Mouse (Mus musculus) myocyte (in vitro differentiated cells): Measurements from ENCODE around the gene Ccdc88b. TPM values are rescaled to one million over a fixed set of nuclear protein-coding genes. Genes with fewer than 3 reads are reported as not detected.

ENCODE experiments used
- H3K27me3 ChIP-seq: one replicate; pipeline ENCODE4 v1.6.1; 2011; ENCODE audit not compliant: control insufficient read depth, insufficient read depth, insufficient read length
- H3K36me3 ChIP-seq: one replicate; pipeline ENCODE4 v1.6.1; 2011; ENCODE audit not compliant: control insufficient read depth, insufficient read depth
- H3K4me2 ChIP-seq: one replicate; pipeline ENCODE4 v1.6.1; 2011; ENCODE audit warnings: low read depth, control low read depth
- H3K4me3 ChIP-seq: one replicate; pipeline ENCODE4 v1.5.1; 2011; ENCODE audit warnings: mild to moderate bottlenecking, control low read depth, moderate library complexity
- H3K79me2 ChIP-seq: one replicate; pipeline ENCODE4 v1.6.1; 2011; ENCODE audit not compliant: control insufficient read depth, insufficient read depth
- H3ac ChIP-seq: one replicate; pipeline ENCODE4 v1.6.1; 2011; ENCODE audit not compliant: control insufficient read depth, insufficient read length
- CEBPB ChIP-seq: IDR thresholded peaks from 2 replicates; pipeline ENCODE4 v1.6.1; 2011; ENCODE audit warnings: mild to moderate bottlenecking, moderate library complexity; ENCODE audit not compliant: poor library complexity, insufficient read depth, severe bottlenecking
- E2F4 ChIP-seq: IDR thresholded peaks from one replicate; pipeline ENCODE4 v1.6.1; 2011; ENCODE audit warnings: mild to moderate bottlenecking, control low read depth, moderate library complexity; ENCODE audit not compliant: insufficient read depth
- MAX ChIP-seq: IDR thresholded peaks from one replicate; pipeline ENCODE4 v1.6.1; 2011; ENCODE audit warnings: low read depth, mild to moderate bottlenecking, control low read depth
- MYOD1 ChIP-seq, 3 experiments: IDR thresholded peaks; one replicate each; pipeline ENCODE4 v1.6.1; 2011; ENCODE audit warnings: control low read depth in 2 of 3, low read depth in 2 of 3, mild to moderate bottlenecking in 2 of 3, moderate library complexity in 1 of 3; ENCODE audit not compliant: insufficient read length in 2 of 3, control insufficient read depth in 1 of 3
- MYOG ChIP-seq, 3 experiments: IDR thresholded peaks; one replicate each; pipeline ENCODE4 v1.6.1; 2011; ENCODE audit warnings: control low read depth in 2 of 3, low read depth in 2 of 3, mild to moderate bottlenecking in 2 of 3; ENCODE audit not compliant: insufficient read length in 2 of 3, control insufficient read depth in 1 of 3, insufficient read depth in 1 of 3
- POLR2A ChIP-seq: IDR thresholded peaks from one replicate; pipeline ENCODE4 v1.6.1; 2011; ENCODE audit warnings: low read depth, mild to moderate bottlenecking, control low read depth, moderate library complexity; ENCODE audit not compliant: insufficient read length
- POLR2AphosphoS2 ChIP-seq: IDR thresholded peaks from one replicate; pipeline ENCODE4 v1.6.1; 2011; ENCODE audit warnings: low read depth, control low read depth; ENCODE audit not compliant: insufficient read length
- REST ChIP-seq: IDR thresholded peaks from one replicate; pipeline ENCODE4 v1.6.1; 2011; ENCODE audit warnings: mild to moderate bottlenecking, control low read depth, moderate library complexity; ENCODE audit not compliant: insufficient read depth, insufficient read length
- SRF ChIP-seq: IDR thresholded peaks from one replicate; pipeline ENCODE4 v1.6.1; 2011; ENCODE audit warnings: low read depth; ENCODE audit not compliant: control insufficient read depth, insufficient read length
- TCF12 ChIP-seq: IDR thresholded peaks from one replicate; pipeline ENCODE4 v1.6.1; 2011; ENCODE audit warnings: mild to moderate bottlenecking, control low read depth; ENCODE audit not compliant: poor library complexity, insufficient read depth, severe bottlenecking
- TCF3 ChIP-seq: IDR thresholded peaks from one replicate; pipeline ENCODE4 v1.6.1; 2011; ENCODE audit warnings: low read depth, control low read depth; ENCODE audit not compliant: insufficient read length
- USF1 ChIP-seq: IDR thresholded peaks from one replicate; pipeline ENCODE4 v1.6.1; 2011; ENCODE audit warnings: low read depth, mild to moderate bottlenecking, control low read depth, moderate library complexity
- polyA plus RNA-seq: library from polyadenylated mRNA; unstranded; fragments of >200 nt; fragmentation: generic; extraction: Trizol; gene quantifications from one replicate; pipeline ENCODE4 v1.2.1, GENCODE M21; 2012; ENCODE audit warnings: missing spikeins

Ccdc88b gene
- polyA plus RNA-seq, 1 experiment, result 0.23 TPM

DNA sequence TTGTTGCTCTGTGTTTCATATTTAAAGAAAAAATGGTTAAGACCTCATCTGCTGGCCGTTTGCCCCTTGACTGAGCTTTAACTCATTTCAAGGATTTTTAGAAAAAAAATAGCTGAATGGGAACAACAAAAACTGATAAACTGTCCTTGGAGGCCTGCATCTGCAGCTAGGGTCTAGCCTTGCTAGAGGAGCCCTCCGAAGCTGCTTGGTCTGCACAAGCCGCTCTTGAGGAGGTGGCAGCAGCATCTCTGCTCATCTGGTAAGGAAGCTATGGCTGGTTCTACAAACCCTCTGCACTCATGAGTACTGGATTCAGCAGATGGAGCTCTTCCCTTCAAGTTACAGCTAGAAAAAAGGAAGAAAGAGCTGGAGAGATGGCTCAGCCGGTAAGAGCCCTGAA is 20.0 kb upstream of the Ccdc88b start:
- peak overlapping the region; percentile 69 for H3K4me2 ChIP-seq
- H3K27me3 ChIP-seq, result no peaks in the 10 kb centered on the region
- no peak overlapping the region for H3K4me3 ChIP-seq
- no peaks in the 10 kb centered on the region for H3K79me2 ChIP-seq
- H3K36me3 ChIP-seq, result no peaks in the 10 kb centered on the region
- TF ChIP-seq SRF (no peak), POLR2A (no peak), TCF3 (no peak), MYOD1 (IDR thresholded peaks at IDR 0.05; ENCODE audit: control insufficient read depth in 1 of 3, insufficient read length in 2 of 3, low read depth in 2 of 3) (no peak), TCF12 (no peak), USF1 (no peak), E2F4 (no peak), MYOG (IDR thresholded peaks at IDR 0.05; ENCODE audit: control insufficient read depth in 1 of 3, insufficient read depth in 1 of 3, insufficient read length in 2 of 3, low read depth in 2 of 3) (no peak), CEBPB (no peak), REST (no peak), MAX (no peak), POLR2AphosphoS2 (no peak)
- no peak overlapping the region for H3ac ChIP-seq

- H3K36me3 ChIP-seq, result no peaks in the 10 kb centered on the region
- peak overlapping the region; percentile 69 for H3K4me2 ChIP-seq
- H3K79me2 ChIP-seq, result no peaks in the 10 kb centered on the region
- H3ac ChIP-seq, result no peak overlapping the region
- H3K4me3 ChIP-seq, result no peak overlapping the region
- peak; percentile 92 for TF ChIP-seq CEBPB
- no peak for TF ChIP-seq TCF12
- peak; percentile 96 for TF ChIP-seq USF1
- no peaks in the 10 kb centered on the region for H3K27me3 ChIP-seq
These were observed 18.8 kb upstream of the Ccdc88b start for GRCm38 (mm10) chr19:6876799-6877198.

DNA sequence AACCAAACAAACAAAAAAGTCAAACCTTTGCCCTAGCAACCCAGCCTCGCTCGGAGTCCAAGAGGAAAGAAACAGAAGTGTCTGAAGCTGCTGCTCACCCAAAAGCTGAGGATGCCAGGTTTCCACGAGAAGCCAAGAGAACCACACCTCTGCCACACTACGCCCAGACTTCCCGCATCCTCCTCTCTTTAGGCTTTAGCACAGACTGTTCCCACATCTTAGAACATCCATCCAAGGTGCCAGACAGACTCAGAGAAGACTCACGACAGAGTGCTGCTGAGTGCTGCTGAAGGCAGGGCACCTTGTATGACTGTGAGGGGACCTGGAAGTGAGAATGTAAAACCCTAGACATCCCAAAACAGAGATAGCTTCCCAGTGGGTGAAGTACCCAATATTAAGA is 17.8 kb upstream of the Ccdc88b start:
- no peaks in the 10 kb centered on the region for H3K27me3 ChIP-seq
- H3K4me3 ChIP-seq, result no peak overlapping the region
- no peaks in the 10 kb centered on the region for H3K79me2 ChIP-seq
- H3K4me2 ChIP-seq, result no peak overlapping the region
- H3K36me3 ChIP-seq, result no peaks in the 10 kb centered on the region
- no peak overlapping the region for H3ac ChIP-seq
- TF ChIP-seq MAX (no peak), TCF3 (no peak), MYOD1 (IDR thresholded peaks at IDR 0.05; ENCODE audit: control insufficient read depth in 1 of 3, insufficient read length in 2 of 3, low read depth in 2 of 3) (no peak), MYOG (IDR thresholded peaks at IDR 0.05; ENCODE audit: control insufficient read depth in 1 of 3, insufficient read depth in 1 of 3, insufficient read length in 2 of 3, low read depth in 2 of 3) (no peak), REST (no peak), SRF (no peak), POLR2A (no peak), POLR2AphosphoS2 (no peak), CEBPB (no peak), E2F4 (no peak), TCF12 (no peak), USF1 (no peak)

DNA sequence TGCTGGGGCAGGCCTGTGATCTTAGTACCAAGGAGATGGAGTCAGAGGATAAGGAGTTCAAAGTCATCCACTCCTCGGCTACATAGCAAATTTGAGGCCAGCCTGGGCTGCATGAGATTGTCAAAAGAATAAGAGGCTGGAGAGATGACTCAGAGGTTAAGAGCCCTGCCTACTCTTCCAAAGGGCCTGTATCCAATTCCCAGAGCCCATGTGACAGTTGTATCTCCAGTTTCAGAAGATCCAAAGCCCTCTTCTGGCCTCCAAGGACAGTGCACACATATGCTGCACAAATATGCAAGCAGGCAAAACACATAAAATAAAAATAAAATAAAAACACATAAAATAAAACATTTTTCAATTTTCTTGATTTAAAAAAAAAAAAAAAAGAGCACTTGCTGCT is 16.2 kb upstream of the Ccdc88b start:
- no peaks in the 10 kb centered on the region for H3K36me3 ChIP-seq
- H3K79me2 ChIP-seq, result no peaks in the 10 kb centered on the region
- TF ChIP-seq USF1 (peak; percentile 60), MYOD1 (IDR thresholded peaks at IDR 0.05; ENCODE audit: control insufficient read depth in 1 of 3, insufficient read length in 2 of 3, low read depth in 2 of 3) (no peak), MYOG (IDR thresholded peaks at IDR 0.05; ENCODE audit: control insufficient read depth in 1 of 3, insufficient read depth in 1 of 3, insufficient read length in 2 of 3, low read depth in 2 of 3) (no peak)

DNA sequence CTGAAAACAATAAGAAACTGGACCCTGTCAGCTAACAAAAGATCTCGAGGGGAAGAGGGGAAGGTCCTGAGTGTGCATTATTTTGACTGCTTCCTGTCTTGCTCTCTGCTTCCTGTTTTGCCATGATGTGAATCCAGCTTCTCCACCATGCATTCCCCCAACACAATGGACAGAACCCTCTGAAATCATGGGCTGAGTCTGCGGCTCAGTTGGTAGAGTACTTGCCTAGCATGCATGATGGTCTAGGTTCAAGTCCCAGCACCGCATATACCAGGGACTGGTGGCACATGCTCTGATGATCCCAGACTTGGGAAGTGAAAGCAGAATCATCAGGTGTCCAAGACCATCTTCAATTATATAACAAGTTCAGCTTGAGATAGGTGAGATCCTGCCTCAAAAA is 14.7 kb upstream of the Ccdc88b start:
- no peak overlapping the region for H3K4me3 ChIP-seq
- no peak for TF ChIP-seq MAX
- no peak for TF ChIP-seq POLR2AphosphoS2
- no peak for TF ChIP-seq POLR2A
- no peaks in the 10 kb centered on the region for H3K27me3 ChIP-seq
- no peak overlapping the region for H3K4me2 ChIP-seq
- H3K79me2 ChIP-seq, result no peaks in the 10 kb centered on the region
- no peak overlapping the region for H3ac ChIP-seq
- H3K36me3 ChIP-seq, result no peaks in the 10 kb centered on the region

More for the DNA sequence above, 16.2 kb upstream of the Ccdc88b start:
- Histone ChIP-seq H3K4me2 (no peak overlapping the region), H3K27me3 (no peaks in the 10 kb centered on the region), H3K4me3 (no peak overlapping the region), H3ac (no peak overlapping the region)
